Mouse (Mus musculus): ENCODE data around the gene Ngp. TPM values are rescaled to one million over a fixed set of nuclear protein-coding genes. Genes with fewer than 3 reads are reported as not detected.
A peak's percentile ranks its signal among the peaks of the same experiment; 100 is the strongest.

Gene Ngp
- total RNA-seq, 2 experiments from 2014 or later = 0.63 TPM; not detected in 1

DNA sequence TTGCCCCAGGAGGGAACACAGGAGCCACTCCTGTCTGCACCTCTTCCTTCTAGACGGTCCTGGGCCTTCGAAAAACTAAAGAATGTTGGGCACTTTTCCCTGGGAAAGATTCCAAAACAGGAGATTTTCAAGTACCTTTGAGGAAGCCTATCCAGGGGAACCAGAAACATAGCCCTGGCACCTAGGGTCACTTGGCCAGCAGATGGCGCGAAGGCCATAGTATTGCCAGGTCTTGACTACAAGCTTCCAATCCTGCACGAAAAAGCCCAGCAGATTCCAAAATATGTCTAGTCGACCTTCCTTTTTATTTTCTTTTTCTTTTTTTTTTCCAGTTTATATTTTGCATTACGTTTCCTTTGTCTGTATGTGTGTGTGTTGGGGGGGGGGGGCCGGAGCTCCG lies 5.8 kb upstream of the Ngp start:
- intact Hi-C loops (cut with DNase I) = loop anchor here (2.0 to 10.0 kb wide), 4 partner anchors 119 to 451 kb away; partner anchors contain the start of gene Setd2
- DNase-seq (ENCODE audit: low spot score in 2 of 2) = peak; percentile 37 to 49

GRCm38 (mm10) chr9:110431241-110431640 lies 11.7 kb downstream of the Ngp start:
- DNase-seq (ENCODE audit: low spot score in 2 of 2) = peak; percentile 45 to 81
- intact Hi-C loops (cut with DNase I) = no loop called here

- intact Hi-C loops (cut with DNase I) = no loop called here
- DNase-seq (ENCODE audit: low spot score in 2 of 2) = no peak
Measured at GRCm38 (mm10) chr9:110433045-110433444, 13.5 kb downstream of the Ngp start.

- intact Hi-C loops (cut with DNase I) = no loop called here
Measured at GRCm38 (mm10) chr9:110436041-110436440, 16.5 kb downstream of the Ngp start.

GRCm38 (mm10) chr9:110440049-110440448 lies 20.5 kb downstream of the Ngp start:
- DNase-seq (ENCODE audit: low spot score in 2 of 2) = no peak
- intact Hi-C loops (cut with DNase I) = loop anchor here (10.0 kb wide), 1 partner anchor 185 kb away; the partner anchor contains the start of gene Nradd

More at GRCm38 (mm10) chr9:110436041-110436440, 16.5 kb downstream of the Ngp start:
- no peak for DNase-seq (ENCODE audit: low spot score in 2 of 2)

DNA sequence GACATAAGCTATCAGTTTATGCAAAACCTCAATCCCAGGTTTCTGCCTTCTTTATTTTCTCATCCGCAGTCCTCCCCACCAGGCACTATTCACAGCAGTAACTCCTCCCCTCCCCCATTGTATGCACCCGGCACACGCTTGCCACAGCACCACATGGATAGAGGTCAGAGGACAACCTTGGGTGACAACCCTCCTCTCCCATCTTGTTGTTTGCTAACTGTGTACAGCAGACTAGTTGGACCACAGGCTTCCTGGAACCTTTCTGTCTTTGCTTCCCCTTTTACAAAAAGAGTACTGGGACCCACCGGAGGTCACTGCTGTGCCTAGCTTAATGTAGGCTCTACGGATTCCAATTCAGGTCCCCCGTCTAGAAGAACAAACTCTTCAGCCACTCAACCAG lies 21.0 kb downstream of the Ngp start:
- DNase-seq (ENCODE audit: low spot score in 2 of 2) = no peak
- intact Hi-C loops (cut with DNase I) = loop anchor here (10.0 kb wide), 1 partner anchor 184 kb away; the partner anchor contains the start of gene Nradd

GRCm38 (mm10) chr9:110448356-110448755 lies 28.8 kb downstream of the Ngp start:
- no peak for DNase-seq (ENCODE audit: low spot score in 2 of 2)
- intact Hi-C loops (cut with DNase I) = loop anchor here (10.0 kb wide), 1 partner anchor 176 kb away; the partner anchor contains the start of gene Nradd

GRCm38 (mm10) chr9:110448857-110449617 lies 29.5 kb downstream of the Ngp start:
- intact Hi-C loops (cut with DNase I) = loop anchor here (10.0 kb wide), 1 partner anchor 176 kb away; the partner anchor contains the start of gene Nradd
- peak; percentile 88 to 96 for DNase-seq (ENCODE audit: low spot score in 2 of 2)

GRCm38 (mm10) chr9:110452523-110452922 lies 33.0 kb downstream of the Ngp start:
- no peak for DNase-seq (ENCODE audit: low spot score in 2 of 2)
- intact Hi-C loops (cut with DNase I) = no loop called here

GRCm38 (mm10) chr9:110457926-110458325 lies 38.4 kb downstream of the Ngp start:
- no peak for DNase-seq (ENCODE audit: low spot score in 2 of 2)
- intact Hi-C loops (cut with DNase I) = no loop called here

- no peak for DNase-seq (ENCODE audit: low spot score in 2 of 2)
- intact Hi-C loops (cut with DNase I) = no loop called here
Measured at GRCm38 (mm10) chr9:110459145-110459727, 39.7 kb downstream of the Ngp start.

GRCm38 (mm10) chr9:110460884-110461815 lies 41.6 kb downstream of the Ngp start:
- intact Hi-C loops (cut with DNase I) = no loop called here
- no peak for DNase-seq (ENCODE audit: low spot score in 2 of 2)

- DNase-seq (ENCODE audit: low spot score in 2 of 2) = no peak
Measured at GRCm38 (mm10) chr9:110462321-110462720, 42.8 kb downstream of the Ngp start.

DNA sequence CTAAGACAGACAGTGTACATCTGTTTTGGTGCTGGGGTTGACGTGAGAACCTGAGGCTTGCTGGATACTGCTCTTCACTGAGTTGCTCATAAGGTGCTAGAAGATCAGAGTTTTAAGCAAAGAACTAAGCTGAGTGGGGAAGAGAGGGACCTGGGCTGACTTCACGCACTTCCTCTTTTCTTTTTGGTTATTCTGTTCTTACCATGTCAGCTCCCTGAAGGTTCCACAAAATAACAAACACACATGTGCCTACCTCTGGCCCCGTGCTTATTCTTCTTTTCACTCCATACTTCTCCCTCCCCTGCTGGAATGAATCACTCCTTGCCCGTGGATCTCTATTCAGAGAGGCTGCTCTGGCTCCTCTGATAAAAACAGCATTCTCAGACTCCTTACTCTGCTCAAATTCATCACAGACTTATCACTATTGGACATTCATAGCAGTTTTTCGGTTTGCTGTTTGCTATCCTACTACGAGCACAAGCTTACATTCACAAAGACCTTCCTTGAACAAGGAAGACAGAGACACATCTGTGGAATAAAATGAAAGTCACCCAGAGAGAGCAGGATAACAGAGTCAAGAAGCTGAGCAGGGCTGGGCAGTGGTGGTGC lies 44.5 kb downstream of the Ngp start:
- intact Hi-C loops (cut with DNase I) = no loop called here
- DNase-seq (ENCODE audit: low spot score in 2 of 2) = no peak

More at GRCm38 (mm10) chr9:110462321-110462720, 42.8 kb downstream of the Ngp start:
- intact Hi-C loops (cut with DNase I) = no loop called here

DNA sequence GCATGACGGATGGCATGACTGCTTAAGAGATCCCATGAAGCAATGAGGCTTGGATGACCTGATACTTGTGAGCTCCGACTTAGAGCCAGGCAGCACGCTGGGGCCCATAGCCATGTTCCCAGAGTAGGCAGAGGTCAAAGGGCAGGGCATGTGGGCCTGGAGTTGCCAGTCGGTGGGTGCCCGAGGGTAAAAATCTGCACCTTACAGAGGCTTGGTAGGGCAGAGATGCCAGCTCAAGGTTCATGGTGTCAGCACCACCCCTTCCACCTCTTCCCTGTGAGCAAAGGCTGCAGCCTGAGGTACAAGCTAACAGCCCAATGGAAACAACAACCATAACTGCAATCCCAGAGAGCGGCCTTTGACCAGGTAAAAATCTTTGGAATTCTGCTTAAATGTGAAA lies 45.8 kb downstream of the Ngp start:
- intact Hi-C loops (cut with DNase I) = no loop called here
- DNase-seq (ENCODE audit: low spot score in 2 of 2) = no peak

GRCm38 (mm10) chr9:110466179-110466578 lies 46.6 kb downstream of the Ngp start:
- intact Hi-C loops (cut with DNase I) = no loop called here
- peak in 1 of 2 experiments; percentile 30 for DNase-seq (ENCODE audit: low spot score in 2 of 2)

Measured in left cerebral cortex, postnatal 14 days (tissue).